Mouse (Mus musculus): Measurements from ENCODE around the gene Litaf.

DNA sequence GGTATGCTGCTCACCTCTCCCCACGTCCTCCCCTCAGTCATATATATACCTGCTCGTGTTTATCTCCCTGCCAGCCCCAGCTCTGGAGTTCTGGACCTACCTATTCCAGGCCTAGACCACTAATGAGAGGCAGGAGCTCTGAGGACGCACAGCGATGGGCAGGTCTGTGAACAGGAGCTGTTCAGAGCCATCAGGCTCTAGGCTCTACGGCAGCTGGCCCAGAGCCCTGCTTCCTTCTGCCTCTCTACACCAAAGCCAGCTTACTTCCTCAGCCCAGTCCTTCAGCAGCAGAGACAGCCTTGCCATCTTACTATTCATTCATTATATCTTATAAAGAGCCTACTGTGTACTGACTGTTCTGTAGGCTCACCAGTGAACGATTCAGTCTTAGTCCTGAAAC is 1.2 kb downstream of the Litaf start:
- TF ChIP-seq CTCF (conservative IDR thresholded peaks at IDR 0.05 in 1 of 2, IDR thresholded peaks at IDR 0.05 in 1 of 2; ENCODE audit: low read depth in 2 of 2, low read length in 2 of 2), result no peak
- TF ChIP-seq POLR2A (IDR thresholded peaks at IDR 0.05; ENCODE audit: low read depth, low read length), result no peak
- TF ChIP-seq RCOR1 (conservative IDR thresholded peaks at IDR 0.05; ENCODE audit: low read depth, low read length), result no peak
- TF ChIP-seq MEF2A (IDR thresholded peaks at IDR 0.05; ENCODE audit: borderline replicate concordance, low read depth, low read length), result no peak
- TF ChIP-seq MXI1 (IDR thresholded peaks at IDR 0.05; ENCODE audit: low read depth, low read length), result no peak
- no peak for TF ChIP-seq NRF1 (IDR thresholded peaks at IDR 0.05; ENCODE audit: low read depth, low read length)
- TF ChIP-seq ETS1 (conservative IDR thresholded peaks at IDR 0.05; ENCODE audit: low read depth, low read length), result no peak
- TF ChIP-seq RAD21 (IDR thresholded peaks at IDR 0.05; ENCODE audit: low read depth, low read length), result no peak
- no peak for TF ChIP-seq USF1 (IDR thresholded peaks at IDR 0.05; ENCODE audit: low read depth, low read length)
- TF ChIP-seq MAX (IDR thresholded peaks at IDR 0.05; ENCODE audit: low read length), result no peak
